Mouse (Mus musculus) hindbrain, embryonic 11.5 days (tissue): ENCODE data around the gene Sos1. TPM values are rescaled to one million over a fixed set of nuclear protein-coding genes. Genes with fewer than 3 reads are reported as not detected.

ENCODE experiments used
- ATAC-seq: fragments of 200-750 bp; cut with Nextera tagmentation; 2 replicates; pipeline ENCODE4 v1.8.0; 2017; ENCODE audit warnings: mild to moderate bottlenecking, moderate TSS enrichment, moderate library complexity; ENCODE audit not compliant: low FRiP score
- DNase-seq: peaks from one replicate; pipeline ENCODE4 v3.0.0-alpha.2; 2015; ENCODE audit warnings: low spot score
- H3K27ac ChIP-seq: fragments of 300-500 bp; sonication (generic); 2 replicates; pipeline ENCODE4 v1.5.1; 2014; ENCODE audit warnings: mild to moderate bottlenecking, low read depth, low read length
- H3K27me3 ChIP-seq: fragments of 300-500 bp; sonication (generic); 2 replicates; pipeline ENCODE4 v1.6.1; 2014; ENCODE audit warnings: mild to moderate bottlenecking, low read length, moderate library complexity, mixed read lengths; ENCODE audit not compliant: control insufficient read depth, insufficient read depth
- H3K36me3 ChIP-seq: fragments of 300-500 bp; sonication (generic); 2 replicates; pipeline ENCODE4 v1.6.1; 2014; ENCODE audit warnings: mild to moderate bottlenecking, low read length, moderate library complexity, mixed read lengths; ENCODE audit not compliant: control insufficient read depth, insufficient read depth
- H3K4me1 ChIP-seq: fragments of 300-500 bp; sonication (generic); replicated peaks from 2 replicates; pipeline ENCODE4 v1.6.1; 2014; ENCODE audit warnings: low read length, mixed read lengths; ENCODE audit not compliant: control insufficient read depth, insufficient read depth
- H3K4me2 ChIP-seq: fragments of 300-500 bp; sonication (generic); replicated peaks from 2 replicates; pipeline ENCODE4 v1.6.1; 2014; ENCODE audit warnings: mild to moderate bottlenecking, low read depth, low read length
- H3K4me3 ChIP-seq: fragments of 300-500 bp; sonication (generic); 2 replicates; pipeline ENCODE4 v1.5.1; 2014; ENCODE audit warnings: low read depth, low read length
- H3K9ac ChIP-seq: fragments of 300-500 bp; sonication (generic); 2 replicates; pipeline ENCODE4 v1.6.1; 2014; ENCODE audit warnings: low read depth, low read length
- H3K9me3 ChIP-seq: fragments of 300-500 bp; sonication (generic); 2 replicates; pipeline ENCODE4 v1.6.1; 2016; ENCODE audit warnings: low read length; ENCODE audit not compliant: control insufficient read depth
- WGBS: fragments of 180-500 bp; shearing (Covaris S2); extraction: QIAGEN DNeasy Blood & Tissue Kit; methylation state at CpG from one replicate; pipeline ENCODE4 v1.1.7; 2014; 5-methylcytosine and 5-hydroxymethylcytosine counted together
- polyA plus RNA-seq: library from polyadenylated mRNA; unstranded; fragments of >200 nt; fragmentation: Nextera tagmentation; extraction: Ambion mirVana; gene quantifications from 2 replicates; pipeline ENCODE4 v1.2.1, GENCODE M21; 2014

Gene Sos1
- 9.0 and 11.5 TPM in 2 replicates for polyA plus RNA-seq

DNA sequence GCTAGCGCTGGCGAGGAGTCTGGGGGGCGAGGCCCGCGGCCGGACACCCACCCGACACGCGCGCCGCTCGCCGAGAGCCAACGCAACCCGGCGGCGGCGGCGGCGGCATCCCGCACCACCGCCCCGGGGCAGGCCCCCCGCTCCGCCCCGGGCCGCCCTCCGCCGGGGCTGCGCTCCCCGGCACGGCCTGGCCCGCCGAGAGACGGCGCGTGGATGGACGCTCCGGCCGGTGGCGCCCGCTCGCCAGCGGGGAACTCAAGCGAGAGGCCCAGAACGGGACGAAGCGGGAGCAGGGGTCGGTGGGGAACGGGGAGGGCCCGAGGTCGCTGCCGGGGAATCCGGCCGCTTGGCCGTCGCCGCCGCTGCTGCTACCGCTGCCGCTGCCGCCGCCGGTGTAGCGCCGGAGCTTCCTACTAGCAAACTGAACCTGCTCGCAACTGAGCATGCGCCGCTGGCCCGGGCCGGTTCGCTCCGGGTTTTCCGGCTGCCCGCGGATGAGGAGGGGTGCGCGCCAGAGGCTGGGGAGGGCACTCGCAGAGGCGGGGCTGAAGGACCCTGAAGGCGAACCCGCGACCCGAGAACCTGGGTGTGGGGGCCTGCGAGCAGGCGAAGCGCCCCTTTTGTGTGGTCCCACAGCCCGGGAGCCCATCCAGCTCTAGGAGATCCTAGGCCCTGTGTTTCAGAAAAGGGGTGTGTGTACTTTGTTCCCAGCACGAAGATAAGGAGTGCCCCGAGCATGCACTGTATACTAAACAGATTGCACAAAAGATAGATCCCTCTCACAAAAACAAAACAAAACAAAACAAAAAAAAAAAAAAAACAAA is at the start of gene Sos1:
Gene Sos1 (minus strand): TSS at position 423 of the 824 bp plus-strand sequence.
- H3K4me2 ChIP-seq = peak within 1 kb of the TSS; percentile 59
- ATAC-seq (peak; percentile 84), DNase-seq (peak; percentile 96)
- H3K27me3 ChIP-seq = no peaks in the 10 kb centered on the region
- H3K4me1 ChIP-seq = peaks cover 3% of the 10 kb centered on the region; the same call in 1 of the 2 replicates
- under 1% methylated on average over 45 of the region's 90 CpGs for WGBS
- peak within 1 kb of the TSS; percentile 94 for H3K9ac ChIP-seq
- no peaks in the 10 kb centered on the region for H3K36me3 ChIP-seq
- peak within 1 kb of the TSS; percentile 94 for H3K4me3 ChIP-seq
- no peaks in the 10 kb centered on the region for H3K9me3 ChIP-seq
- H3K27ac ChIP-seq = peak within 1 kb of the TSS; percentile 96

DNA sequence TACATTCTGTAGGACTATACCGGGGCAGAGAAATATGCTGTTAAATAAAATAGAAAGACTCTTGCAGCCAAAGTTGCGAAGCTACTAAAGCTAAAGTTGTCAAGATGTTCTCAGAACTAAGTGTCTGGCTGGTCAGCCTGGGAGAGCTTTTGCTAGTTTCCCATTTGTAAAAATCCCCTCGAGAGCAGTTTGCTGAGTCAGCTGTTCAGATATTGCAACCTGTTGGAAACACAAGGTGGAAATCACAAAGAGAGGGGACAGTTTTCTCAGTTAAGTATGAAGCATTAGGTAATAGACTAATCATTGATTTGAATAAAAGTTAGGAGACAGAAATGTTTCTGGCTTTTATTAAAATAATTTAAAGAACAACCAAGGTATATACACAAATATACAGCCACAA is 43.0 kb upstream of the Sos1 start:
- Histone ChIP-seq H3K4me3 (no peak overlapping the region), H3K27ac (no peak overlapping the region), H3K4me2 (no peak overlapping the region), H3K4me1 (no peaks in the 10 kb centered on the region), H3K36me3 (no peaks in the 10 kb centered on the region), H3K27me3 (no peaks in the 10 kb centered on the region), H3K9me3 (no peaks in the 10 kb centered on the region), H3K9ac (no peak overlapping the region)
- 87% methylated on average over 3 of the region's 3 CpGs for WGBS
- ATAC-seq (no peak), DNase-seq (no peak)

DNA sequence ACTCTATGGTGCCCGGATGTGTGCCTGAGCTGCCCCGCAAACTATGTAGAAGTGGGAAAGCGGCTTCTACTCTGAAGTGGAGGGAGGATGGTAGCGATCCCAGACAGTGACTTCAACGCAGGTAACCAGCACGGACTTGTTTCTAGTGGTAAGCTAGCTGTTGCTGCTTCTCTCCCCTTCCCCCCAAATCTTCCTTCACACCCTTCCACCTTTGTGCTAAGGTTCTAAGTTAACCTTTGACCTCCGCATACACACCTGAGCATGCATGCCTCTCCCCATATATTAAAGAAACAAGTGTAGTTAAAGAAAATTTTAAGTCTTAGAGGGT is 41.9 kb upstream of the Sos1 start:
- ATAC-seq = no peak
- H3K27ac ChIP-seq = no peak overlapping the region
- H3K27me3 ChIP-seq = no peaks in the 10 kb centered on the region
- DNase-seq = no peak
- H3K36me3 ChIP-seq = no peaks in the 10 kb centered on the region
- H3K4me2 ChIP-seq = no peak overlapping the region
- H3K9me3 ChIP-seq = no peaks in the 10 kb centered on the region
- no peak overlapping the region for H3K9ac ChIP-seq
- H3K4me1 ChIP-seq = no peaks in the 10 kb centered on the region
- 75% methylated on average over 7 of the region's 7 CpGs for WGBS
- H3K4me3 ChIP-seq = no peak overlapping the region

DNA sequence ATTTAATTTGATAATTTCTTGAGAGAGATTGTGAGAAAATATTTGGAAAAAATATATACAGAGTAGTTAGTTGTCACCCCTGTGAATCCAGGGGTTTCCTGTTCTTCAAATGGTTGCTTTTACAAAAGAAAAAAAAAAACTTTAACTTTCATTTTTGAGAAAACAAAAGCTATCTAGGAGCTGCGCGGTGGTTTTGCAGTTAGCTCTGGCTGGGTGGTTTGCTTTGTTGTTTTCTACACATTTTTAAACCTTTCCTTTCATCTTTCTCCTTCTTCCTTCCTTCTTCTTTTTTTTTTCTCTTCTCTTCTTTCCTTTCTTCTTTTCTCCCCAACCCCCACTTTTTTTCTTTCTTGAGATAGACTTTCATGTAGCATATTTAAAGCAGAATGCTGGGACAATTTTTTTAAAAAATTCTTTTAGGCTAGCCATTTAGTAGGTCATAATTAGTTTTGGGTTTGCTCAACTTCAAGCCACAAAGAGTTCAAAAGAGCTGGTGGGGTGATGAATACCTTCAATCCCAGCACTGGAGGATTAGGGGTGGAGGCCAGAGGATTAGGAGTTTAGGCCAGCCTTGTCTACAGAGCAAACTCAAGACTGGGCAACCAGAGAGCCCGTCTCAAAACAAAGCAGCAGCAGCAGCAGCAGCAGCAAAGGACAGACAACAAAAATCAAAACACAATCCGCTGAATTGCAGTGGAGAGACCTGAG is 41.4 kb upstream of the Sos1 start:
- no peaks in the 10 kb centered on the region for H3K27me3 ChIP-seq
- no peak overlapping the region for H3K4me2 ChIP-seq
- H3K36me3 ChIP-seq = no peaks in the 10 kb centered on the region
- no peak overlapping the region for H3K9ac ChIP-seq
- WGBS = 71% methylated on average over 4 of the region's 4 CpGs
- no peak overlapping the region for H3K4me3 ChIP-seq
- DNase-seq (no peak), ATAC-seq (no peak)
- no peaks in the 10 kb centered on the region for H3K4me1 ChIP-seq
- H3K27ac ChIP-seq = no peak overlapping the region
- H3K9me3 ChIP-seq = no peaks in the 10 kb centered on the region

DNA sequence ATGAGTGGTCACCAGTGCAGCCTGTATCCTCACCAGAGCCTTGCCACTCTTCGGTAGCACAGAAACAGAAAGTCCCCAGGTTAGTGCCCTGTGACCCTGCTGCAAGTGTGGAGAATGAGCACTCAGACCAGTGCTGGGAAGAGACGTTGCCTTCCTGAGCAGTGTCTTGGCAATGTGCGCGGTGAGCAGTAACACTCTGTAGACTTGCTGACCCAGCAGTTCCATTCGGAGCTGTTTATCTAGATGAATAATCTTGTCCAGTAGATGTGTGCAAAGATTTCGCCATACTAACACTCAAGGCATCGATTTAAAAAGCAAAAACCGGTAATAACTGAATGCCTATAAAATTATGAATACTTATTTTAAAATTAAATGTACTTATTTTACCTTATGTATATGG is 40.3 kb upstream of the Sos1 start:
- Histone ChIP-seq H3K4me1 (no peaks in the 10 kb centered on the region), H3K4me2 (no peak overlapping the region), H3K9me3 (no peaks in the 10 kb centered on the region), H3K9ac (no peak overlapping the region), H3K36me3 (no peaks in the 10 kb centered on the region), H3K27me3 (no peaks in the 10 kb centered on the region), H3K27ac (no peak overlapping the region), H3K4me3 (no peak overlapping the region)
- DNase-seq (no peak), ATAC-seq (no peak)
- 81% methylated on average over 8 of the region's 8 CpGs for WGBS

DNA sequence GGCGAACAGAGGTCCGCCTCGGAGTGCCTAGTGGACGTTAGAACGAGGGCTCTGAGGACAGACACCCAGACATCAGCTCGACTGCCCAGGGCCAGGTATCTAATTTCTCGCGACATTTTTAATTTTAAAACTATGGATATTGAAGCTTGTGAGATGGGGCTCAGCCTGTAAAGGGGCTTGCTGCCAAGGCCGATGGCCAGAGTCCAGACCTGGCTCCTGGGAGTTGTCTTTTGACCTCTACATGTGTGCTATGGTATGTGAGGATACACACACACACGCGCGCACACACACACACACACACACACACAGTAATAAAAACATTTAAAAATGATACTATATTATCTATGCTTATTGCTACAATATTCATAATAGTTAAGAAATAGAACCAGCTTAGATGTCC is 38.6 kb upstream of the Sos1 start:
- Histone ChIP-seq H3K27ac (no peak overlapping the region), H3K36me3 (no peaks in the 10 kb centered on the region), H3K9ac (no peak overlapping the region), H3K4me1 (no peaks in the 10 kb centered on the region), H3K4me2 (no peak overlapping the region), H3K27me3 (no peaks in the 10 kb centered on the region), H3K4me3 (no peak overlapping the region), H3K9me3 (no peaks in the 10 kb centered on the region)
- no peak for DNase-seq
- 93% methylated on average over 12 of the region's 12 CpGs for WGBS
- no peak for ATAC-seq

DNA sequence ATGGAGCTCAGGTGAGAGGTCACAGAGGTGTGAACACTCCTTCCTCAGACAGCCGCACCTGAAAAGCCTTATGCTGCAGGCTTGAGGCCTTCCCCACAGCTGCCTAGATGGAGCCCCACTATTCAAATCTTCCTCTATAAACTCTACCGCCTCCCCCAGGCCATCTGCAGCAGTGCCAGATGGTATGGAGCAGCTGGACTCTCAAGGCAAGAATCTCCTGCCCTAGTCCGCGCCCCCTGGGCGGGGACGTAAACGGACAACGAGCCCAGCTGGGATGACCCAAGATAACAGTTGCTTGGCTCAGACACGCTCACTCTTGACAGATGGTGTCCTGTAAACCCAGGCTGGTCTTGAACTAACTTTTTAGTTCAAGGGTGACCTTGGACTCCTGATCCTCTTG is 37.0 kb upstream of the Sos1 start:
- no peak overlapping the region for H3K4me3 ChIP-seq
- H3K36me3 ChIP-seq = no peaks in the 10 kb centered on the region
- no peaks in the 10 kb centered on the region for H3K9me3 ChIP-seq
- H3K27ac ChIP-seq = no peak overlapping the region
- no peak overlapping the region for H3K9ac ChIP-seq
- no peak for ATAC-seq
- WGBS = 71% methylated on average over 9 of the region's 9 CpGs
- peak; percentile 13 for DNase-seq
- H3K27me3 ChIP-seq = no peaks in the 10 kb centered on the region
- H3K4me1 ChIP-seq = no peaks in the 10 kb centered on the region
- no peak overlapping the region for H3K4me2 ChIP-seq

DNA sequence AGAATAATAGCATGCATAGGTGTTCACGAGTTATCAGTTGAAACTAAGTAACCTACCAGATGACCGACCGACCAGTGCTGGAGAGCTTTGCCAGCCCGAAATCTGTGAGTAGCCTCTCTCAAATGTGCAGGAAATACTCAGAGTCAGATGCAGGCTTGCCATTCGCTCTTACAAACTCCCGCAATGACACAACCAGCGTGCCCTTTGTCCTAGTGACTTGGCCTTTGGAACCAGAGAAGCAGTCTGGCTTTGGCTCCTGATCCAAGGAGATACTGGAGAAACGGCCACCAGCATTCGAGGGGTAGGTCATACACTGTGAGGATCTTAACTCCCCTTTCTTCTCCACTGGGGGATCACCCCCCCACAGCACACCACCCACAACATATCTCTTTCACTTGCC is 35.7 kb upstream of the Sos1 start:
- H3K4me2 ChIP-seq = no peak overlapping the region
- H3K9ac ChIP-seq = no peak overlapping the region
- no peaks in the 10 kb centered on the region for H3K4me1 ChIP-seq
- no peaks in the 10 kb centered on the region for H3K27me3 ChIP-seq
- WGBS = 87% methylated on average over 9 of the region's 9 CpGs
- no peaks in the 10 kb centered on the region for H3K9me3 ChIP-seq
- ATAC-seq = no peak
- H3K36me3 ChIP-seq = no peaks in the 10 kb centered on the region
- no peak for DNase-seq
- H3K4me3 ChIP-seq = no peak overlapping the region
- no peak overlapping the region for H3K27ac ChIP-seq

DNA sequence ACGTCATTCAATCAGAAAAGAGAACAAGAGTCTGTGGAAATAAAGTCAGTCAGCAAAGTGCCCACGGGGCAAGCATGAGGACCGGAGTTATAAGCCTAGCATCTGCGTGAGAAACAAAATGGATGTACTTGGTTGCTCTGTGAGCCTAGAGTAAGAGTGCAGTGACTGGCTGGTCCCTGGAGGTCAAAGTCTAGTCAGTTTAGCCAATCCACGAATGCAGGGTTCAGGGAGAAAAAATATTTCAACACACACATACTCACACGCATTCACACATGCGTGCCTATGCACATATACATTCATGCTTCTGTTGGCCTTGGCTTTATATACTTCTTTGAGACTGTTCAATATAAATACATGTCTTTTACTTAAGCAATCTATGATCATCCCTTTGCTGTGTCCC is 35.3 kb upstream of the Sos1 start:
- H3K4me2 ChIP-seq = no peak overlapping the region
- H3K9me3 ChIP-seq = no peaks in the 10 kb centered on the region
- H3K36me3 ChIP-seq = no peaks in the 10 kb centered on the region
- no peaks in the 10 kb centered on the region for H3K27me3 ChIP-seq
- DNase-seq (no peak), ATAC-seq (no peak)
- H3K4me3 ChIP-seq = no peak overlapping the region
- H3K27ac ChIP-seq = no peak overlapping the region
- no peak overlapping the region for H3K9ac ChIP-seq
- WGBS = 94% methylated on average over 7 of the region's 7 CpGs
- H3K4me1 ChIP-seq = no peaks in the 10 kb centered on the region
